Mouse (Mus musculus) CH12.LX (cell line): ENCODE data around the gene Gm5565. TPM values are rescaled to one million over a fixed set of nuclear protein-coding genes. Genes with fewer than 3 reads are reported as not detected.

Source experiments
- DNase-seq: peaks from one replicate; pipeline ENCODE4 v3.0.0-alpha.2; 2013; ENCODE audit errors: extremely low read depth
- H3K27ac ChIP-seq: 2 replicates; pipeline ENCODE4 v1.5.1; 2012; ENCODE audit warnings: low read depth, mild to moderate bottlenecking, control low read depth, moderate library complexity; ENCODE audit not compliant: insufficient read depth
- H3K27me3 ChIP-seq: replicated peaks from 2 replicates; pipeline ENCODE3; 2012; ENCODE audit warnings: inconsistent platforms
- H3K36me3 ChIP-seq, 2 experiments: replicated peaks in 1 of 2; 2 replicates each; pipeline versions ENCODE3 to v1.6.1; 2012; ENCODE audit warnings: inconsistent platforms in 1 of 2, low read length in 1 of 2, mild to moderate bottlenecking in 1 of 2, mixed read lengths in 1 of 2, moderate library complexity in 1 of 2; ENCODE audit not compliant: control insufficient read depth in 1 of 2, insufficient read depth in 1 of 2
- H3K4me1 ChIP-seq, 2 experiments: 2 replicates each; pipeline ENCODE4 v1.6.1; 2012; ENCODE audit warnings: inconsistent platforms in 1 of 2, moderate library complexity in 1 of 2; ENCODE audit not compliant: insufficient read depth in 2 of 2, control insufficient read depth in 1 of 2
- H3K4me2 ChIP-seq: 2 replicates; pipeline ENCODE4 v1.6.1; 2012; ENCODE audit warnings: low read depth, mild to moderate bottlenecking, control low read depth; ENCODE audit not compliant: poor library complexity, insufficient read depth, severe bottlenecking
- H3K4me3 ChIP-seq, 3 experiments: fragments of 150-350 bp in 1 of 3; sonication (generic) in 1 of 3; replicated peaks in 1 of 3; 2 replicates each; pipeline versions ENCODE3 to v1.5.1; 2011 to 2012; ENCODE audit warnings: low read depth in 2 of 3, low read length in 2 of 3, mild to moderate bottlenecking in 2 of 3, moderate library complexity in 2 of 3, control low read depth in 1 of 3, improper control_type of control experiment in 1 of 3, inconsistent platforms in 1 of 3, mixed read lengths in 1 of 3; ENCODE audit not compliant: poor library complexity in 1 of 3
- H3K79me2 ChIP-seq: replicated peaks from 2 replicates; pipeline ENCODE4 v1.6.1; 2012; ENCODE audit warnings: mild to moderate bottlenecking, moderate library complexity; ENCODE audit not compliant: control insufficient read depth, poor library complexity, insufficient read depth, severe bottlenecking; ENCODE audit errors: extremely low read depth
- H3K9ac ChIP-seq: 2 replicates; pipeline ENCODE4 v1.6.1; 2012; ENCODE audit warnings: low read depth, mild to moderate bottlenecking, control low read depth, moderate library complexity; ENCODE audit not compliant: insufficient read depth
- H3K9me3 ChIP-seq: replicated peaks from 2 replicates; pipeline ENCODE3; 2012; ENCODE audit warnings: low read length, inconsistent platforms, mixed read lengths
- BHLHE40 ChIP-seq: IDR thresholded peaks from 2 replicates; pipeline ENCODE4 v1.6.1; 2011; ENCODE audit warnings: mild to moderate bottlenecking, low read depth, low read length, improper control_type of control experiment
- CHD1 ChIP-seq: IDR thresholded peaks from 2 replicates; pipeline ENCODE4 v1.6.1; 2012; ENCODE audit warnings: low read depth, low read length, improper control_type of control experiment, inconsistent platforms
- CHD2 ChIP-seq: IDR thresholded peaks from 2 replicates; pipeline ENCODE4 v1.6.1; 2011; ENCODE audit warnings: low read length, improper control_type of control experiment
- CTCF ChIP-seq, 2 experiments: IDR thresholded peaks in 1 of 2; conservative IDR thresholded peaks in 1 of 2; 2 replicates each; pipeline ENCODE4 v1.5.1; 2011 to 2012; ENCODE audit warnings: low read depth in 2 of 2, low read length in 2 of 2, improper control_type of control experiment in 1 of 2, inconsistent platforms in 1 of 2, mild to moderate bottlenecking in 1 of 2, moderate library complexity in 1 of 2
- ELF1 ChIP-seq: IDR thresholded peaks from 2 replicates; pipeline ENCODE4 v1.6.1; 2014; ENCODE audit warnings: low read depth, mild to moderate bottlenecking, inconsistent platforms, low read length, improper control_type of control experiment
- ETS1 ChIP-seq: conservative IDR thresholded peaks from 2 replicates; pipeline ENCODE4 v1.6.1; 2012; ENCODE audit warnings: low read depth, mild to moderate bottlenecking, inconsistent platforms, low read length, improper control_type of control experiment, moderate library complexity
- GABPA ChIP-seq: IDR thresholded peaks from 2 replicates; pipeline ENCODE4 v1.6.1; 2012; ENCODE audit warnings: low read depth, low read length, improper control_type of control experiment, inconsistent platforms; ENCODE audit not compliant: insufficient replicate concordance
- HCFC1 ChIP-seq: IDR thresholded peaks from 2 replicates; pipeline ENCODE4 v1.6.1; 2012; ENCODE audit warnings: low read depth, mild to moderate bottlenecking, inconsistent platforms, low read length, improper control_type of control experiment
- IRF4 ChIP-seq: IDR thresholded peaks from 2 replicates; pipeline ENCODE4 v1.6.1; 2014; ENCODE audit warnings: low read depth, mild to moderate bottlenecking, inconsistent platforms, low read length, improper control_type of control experiment
- JUN ChIP-seq: IDR thresholded peaks from 2 replicates; pipeline ENCODE4 v1.6.1; 2011; ENCODE audit warnings: low read depth, mild to moderate bottlenecking, low read length, improper control_type of control experiment, moderate library complexity; ENCODE audit not compliant: insufficient read depth
- JUND ChIP-seq: conservative IDR thresholded peaks from 2 replicates; pipeline ENCODE4 v1.6.1; 2011; ENCODE audit warnings: low read depth, low read length, improper control_type of control experiment
- KAT2A ChIP-seq: IDR thresholded peaks from 2 replicates; pipeline ENCODE4 v1.6.1; 2012; ENCODE audit warnings: low read length, improper control_type of control experiment, inconsistent platforms; ENCODE audit not compliant: insufficient replicate concordance
- MAFK ChIP-seq: IDR thresholded peaks from 2 replicates; pipeline ENCODE4 v1.6.1; 2011; ENCODE audit warnings: low read length, improper control_type of control experiment; ENCODE audit not compliant: insufficient replicate concordance
- MAX ChIP-seq: IDR thresholded peaks from 2 replicates; pipeline ENCODE4 v1.6.1; 2011; ENCODE audit warnings: low read length, improper control_type of control experiment
- MEF2A ChIP-seq: IDR thresholded peaks from 2 replicates; pipeline ENCODE4 v1.6.1; 2014; ENCODE audit warnings: low read depth, mild to moderate bottlenecking, inconsistent platforms, low read length, improper control_type of control experiment, borderline replicate concordance
- MXI1 ChIP-seq: IDR thresholded peaks from 2 replicates; pipeline ENCODE4 v1.6.1; 2011; ENCODE audit warnings: mild to moderate bottlenecking, low read depth, low read length, improper control_type of control experiment
- MYC ChIP-seq: IDR thresholded peaks from 2 replicates; pipeline ENCODE4 v1.6.1; 2011; ENCODE audit warnings: low read depth, mild to moderate bottlenecking, improper control_type of control experiment, low read length
- NELFE ChIP-seq: IDR thresholded peaks from 2 replicates; pipeline ENCODE4 v1.6.1; 2011; ENCODE audit warnings: low read depth, low read length, improper control_type of control experiment
- NRF1 ChIP-seq: IDR thresholded peaks from 2 replicates; pipeline ENCODE4 v1.6.1; 2014; ENCODE audit warnings: low read depth, mild to moderate bottlenecking, inconsistent platforms, low read length, improper control_type of control experiment, moderate library complexity
- PAX5 ChIP-seq: IDR thresholded peaks from 2 replicates; pipeline ENCODE4 v1.6.1; 2012; ENCODE audit warnings: low read length, inconsistent platforms, mixed read lengths
- POLR2A ChIP-seq: IDR thresholded peaks from 2 replicates; pipeline ENCODE4 v1.6.1; 2011; ENCODE audit warnings: low read depth, mild to moderate bottlenecking, improper control_type of control experiment, low read length
- POLR2AphosphoS2 ChIP-seq: IDR thresholded peaks from 2 replicates; pipeline ENCODE4 v1.6.1; 2011; ENCODE audit warnings: low read depth, low read length, improper control_type of control experiment
- RCOR1 ChIP-seq: conservative IDR thresholded peaks from 2 replicates; pipeline ENCODE4 v1.6.1; 2012; ENCODE audit warnings: low read depth, mild to moderate bottlenecking, inconsistent platforms, low read length, improper control_type of control experiment
- SMC3 ChIP-seq: IDR thresholded peaks from 2 replicates; pipeline ENCODE4 v1.6.1; 2011; ENCODE audit warnings: low read depth, low read length, improper control_type of control experiment
- TCF12 ChIP-seq: IDR thresholded peaks from 2 replicates; pipeline ENCODE4 v1.6.1; 2014; ENCODE audit warnings: low read depth, mild to moderate bottlenecking, inconsistent platforms, low read length, improper control_type of control experiment
- USF1 ChIP-seq: IDR thresholded peaks from 2 replicates; pipeline ENCODE4 v1.6.1; 2014; ENCODE audit warnings: low read depth, mild to moderate bottlenecking, inconsistent platforms, low read length, improper control_type of control experiment
- USF2 ChIP-seq: conservative IDR thresholded peaks from 2 replicates; pipeline ENCODE4 v1.6.1; 2011; ENCODE audit warnings: low read depth, low read length, improper control_type of control experiment
- ZKSCAN1 ChIP-seq: IDR thresholded peaks from 2 replicates; pipeline ENCODE4 v1.6.1; 2012; ENCODE audit warnings: low read depth, inconsistent platforms, low read length, improper control_type of control experiment, borderline replicate concordance
- ZMIZ1 ChIP-seq: IDR thresholded peaks from 2 replicates; pipeline ENCODE4 v1.6.1; 2012; ENCODE audit warnings: low read depth, mild to moderate bottlenecking, inconsistent platforms, low read length, improper control_type of control experiment
- dilution Hi-C: fragments of 300-500 bp; cut with MboI; formaldehyde crosslinking; loops from 2 replicates; pipeline ENCODE4 v1.14.3; 2020; ENCODE audit warnings: low sequenced_read_pairs; ENCODE audit not compliant: extremely low pct_unique_long_range_greater_than_20kb, extremely low pct_ligation_motif_present
- in situ Hi-C: fragments of 300-500 bp; cut with MboI; formaldehyde crosslinking; loops from 3 replicates; pipeline ENCODE4 v1.14.3; 2019; ENCODE audit warnings: low sequenced_read_pairs, low pct_ligation_motif_present, low pct_unique_long_range_greater_than_20kb, mixed read lengths
- polyA plus RNA-seq: library from polyadenylated mRNA; unstranded; fragments of >175 nt; gene quantifications from 2 replicates; pipeline ENCODE4 v1.2.1, GENCODE M21; 2012; ENCODE audit warnings: low read depth; ENCODE audit not compliant: insufficient read length
- total RNA-seq, 2 experiments: library from RNA; depleted of rRNA; stranded (reverse); fragments of 300-350 nt in 1 of 2; fragments of >200 nt in 1 of 2; gene quantifications; 2 replicates each; pipeline ENCODE4 v1.2.3; 2012 to 2014

Gm5565 gene
- total and polyA plus RNA-seq, 3 experiments = not detected

- no peak for DNase-seq
- H3K79me2 ChIP-seq = no peaks in the 10 kb centered on the region
- TF ChIP-seq USF2 (no peak), CTCF (conservative IDR thresholded peaks at IDR 0.05 in 1 of 2, IDR thresholded peaks at IDR 0.05 in 1 of 2; ENCODE audit: low read depth in 2 of 2, low read length in 2 of 2) (no peak), BHLHE40 (no peak), MXI1 (no peak), ETS1 (no peak), HCFC1 (no peak), ZMIZ1 (no peak), JUN (no peak), SMC3 (no peak), ELF1 (no peak), POLR2AphosphoS2 (no peak), MAFK (no peak), MAX (no peak), MEF2A (no peak), NELFE (no peak), MYC (no peak), GABPA (no peak), IRF4 (no peak), PAX5 (no peak), USF1 (no peak)
- H3K4me2 ChIP-seq = no peak overlapping the region
- H3K27ac ChIP-seq = no peak overlapping the region
- no peaks in the 10 kb centered on the region for H3K27me3 ChIP-seq
- H3K9me3 ChIP-seq = no peaks in the 10 kb centered on the region
- H3K36me3 ChIP-seq = peaks cover 0 to 6% of the 10 kb centered on the region in 2 experiments
- no peak overlapping the region for H3K9ac ChIP-seq
- dilution Hi-C loops = no loop called here
- no peaks in the 10 kb centered on the region for H3K4me1 ChIP-seq
- no peak overlapping the region for H3K4me3 ChIP-seq
- in situ Hi-C loops = loop anchor here (10.0 to 25.0 kb wide), 2 partner anchors 111 to 269 kb away; no protein-coding TSS in a partner anchor
Measured at GRCm38 (mm10) chr5:146193360-146193759, 33.0 kb upstream of the Gm5565 start.

GRCm38 (mm10) chr5:146190501-146191269 lies 30.3 kb upstream of the Gm5565 start:
- no peaks in the 10 kb centered on the region for H3K27me3 ChIP-seq
- H3K9me3 ChIP-seq = no peaks in the 10 kb centered on the region
- no peak overlapping the region for H3K4me2 ChIP-seq
- H3K4me3 ChIP-seq = no peak overlapping the region
- in situ Hi-C loops = loop anchor here (10.0 to 25.0 kb wide), 2 partner anchors 114 to 272 kb away; no protein-coding TSS in a partner anchor
- DNase-seq = no peak
- H3K36me3 ChIP-seq = no peaks in the 10 kb centered on the region
- dilution Hi-C loops = no loop called here
- no peak for TF ChIP-seq MYC
- no peak for TF ChIP-seq CHD2
- TF ChIP-seq USF2 = no peak
- no peak for TF ChIP-seq NELFE
- TF ChIP-seq JUND = no peak
- TF ChIP-seq RCOR1 = no peak
- no peak for TF ChIP-seq BHLHE40
- no peak for TF ChIP-seq NRF1
- TF ChIP-seq HCFC1 = no peak
- no peak for TF ChIP-seq ZKSCAN1
- no peak for TF ChIP-seq POLR2A
- no peak for TF ChIP-seq KAT2A
- no peak for TF ChIP-seq USF1
- no peak for TF ChIP-seq TCF12
- no peak for TF ChIP-seq MAFK
- no peak for TF ChIP-seq JUN
- TF ChIP-seq CHD1 = no peak
- H3K4me1 ChIP-seq = no peaks in the 10 kb centered on the region
- H3K79me2 ChIP-seq = no peaks in the 10 kb centered on the region
- no peak overlapping the region for H3K9ac ChIP-seq
- H3K27ac ChIP-seq = no peak overlapping the region
